Mouse (Mus musculus): ENCODE results near the gene Ewsr1. TPM values are rescaled to one million over a fixed set of nuclear protein-coding genes. Genes with fewer than 3 reads are reported as not detected.

Gene Ewsr1
- total and polyA plus RNA-seq, 3 experiments = 399 to 1,267 (median 418) TPM

GRCm38 (mm10) chr11:5068126-5068971 lies 30.7 kb downstream of the Ewsr1 start:
- Histone ChIP-seq H3K4me1 (ENCODE audit: control insufficient read depth in 1 of 2, insufficient read depth in 2 of 2) (peaks cover 3 to 12% of the 10 kb centered on the region in 2 experiments; a peak in 2 of 4 replicates), H3K9ac (ENCODE audit: insufficient read depth, low read depth) (no peak overlapping the region), H3K79me2 (replicated peaks; ENCODE audit: control insufficient read depth, extremely low read depth, insufficient read depth, poor library complexity, severe bottlenecking) (no peaks in the 10 kb centered on the region; the same call in 1 of the 2 replicates), H3K27ac (ENCODE audit: insufficient read depth, low read depth) (no peak overlapping the region), H3K9me3 (replicated peaks; ENCODE audit: low read length) (no peaks in the 10 kb centered on the region), H3K36me3 (replicated peaks in 1 of 2; ENCODE audit: control insufficient read depth in 1 of 2, insufficient read depth in 1 of 2, low read length in 1 of 2) (peaks cover 43 to 53% of the 10 kb centered on the region in 2 experiments), H3K27me3 (replicated peaks) (peaks cover 12% of the 10 kb centered on the region), H3K4me3 (replicated peaks in 1 of 3; ENCODE audit: low read depth in 2 of 3, low read length in 2 of 3, poor library complexity in 1 of 3) (no peak overlapping the region), H3K4me2 (ENCODE audit: insufficient read depth, low read depth, poor library complexity, severe bottlenecking) (no peak overlapping the region)
- in situ Hi-C loops (cut with MboI; ENCODE audit: low pct_ligation_motif_present, low pct_unique_long_range_greater_than_20kb, low sequenced_read_pairs) = loop anchor here (5.0 kb wide), 1 partner anchor 51 kb away; no protein-coding TSS in a partner anchor
- no peak for DNase-seq (ENCODE audit: extremely low read depth)
- TF ChIP-seq POLR2A (IDR thresholded peaks at IDR 0.05; ENCODE audit: low read depth, low read length) = peak; percentile 15; the same call in 1 of the 2 replicates
- TF ChIP-seq NELFE (IDR thresholded peaks at IDR 0.05; ENCODE audit: low read depth, low read length) = no peak
- peak; percentile 28; the same call in 1 of the 2 replicates for TF ChIP-seq MXI1 (IDR thresholded peaks at IDR 0.05; ENCODE audit: low read depth, low read length)
- peak; percentile 50; the same call in 1 of the 2 replicates for TF ChIP-seq CHD2 (IDR thresholded peaks at IDR 0.05; ENCODE audit: low read length)
- 0 out of 2 replicates have a peak, but pooled peaks have one; percentile 24 for TF ChIP-seq SIN3A (IDR thresholded peaks at IDR 0.05; ENCODE audit: low read length)
- TF ChIP-seq ZMIZ1 (IDR thresholded peaks at IDR 0.05; ENCODE audit: low read depth, low read length) = peak; percentile 25; the same call in 1 of the 2 replicates
- no peak for TF ChIP-seq MAFK (IDR thresholded peaks at IDR 0.05; ENCODE audit: insufficient replicate concordance, low read length)
- TF ChIP-seq POLR2AphosphoS2 (IDR thresholded peaks at IDR 0.05; ENCODE audit: low read depth, low read length) = peak; percentile 98
- dilution Hi-C loops (cut with MboI; ENCODE audit: extremely low pct_ligation_motif_present, extremely low pct_unique_long_range_greater_than_20kb, low sequenced_read_pairs) = no loop called here

- dilution Hi-C loops (cut with MboI; ENCODE audit: extremely low pct_ligation_motif_present, extremely low pct_unique_long_range_greater_than_20kb, low sequenced_read_pairs) = no loop called here
- H3K4me1 ChIP-seq (ENCODE audit: control insufficient read depth in 1 of 2, insufficient read depth in 2 of 2) = peaks cover 12 to 20% of the 10 kb centered on the region in 2 experiments
- DNase-seq (ENCODE audit: extremely low read depth) = no peak
Measured at GRCm38 (mm10) chr11:5067063-5067462, 32.0 kb downstream of the Ewsr1 start.

GRCm38 (mm10) chr11:5065056-5065821 lies 33.8 kb downstream of the Ewsr1 start, which contains the start of gene Gas2l1:
Gene Gas2l1, minus strand, starts transcription at chr11:5065327.
- Histone ChIP-seq H3K36me3 (replicated peaks in 1 of 2; ENCODE audit: control insufficient read depth in 1 of 2, insufficient read depth in 1 of 2, low read length in 1 of 2) (peaks cover 13 to 28% of the 10 kb centered on the region in 2 experiments), H3K27me3 (replicated peaks) (peaks cover 15% of the 10 kb centered on the region), H3K9me3 (replicated peaks; ENCODE audit: low read length) (no peaks in the 10 kb centered on the region), H3K79me2 (replicated peaks; ENCODE audit: control insufficient read depth, extremely low read depth, insufficient read depth, poor library complexity, severe bottlenecking) (no peaks in the 10 kb centered on the region), H3K27ac (ENCODE audit: insufficient read depth, low read depth) (no peak within 1 kb of the TSS), H3K4me2 (ENCODE audit: insufficient read depth, low read depth, poor library complexity, severe bottlenecking) (peak within 1 kb of the TSS; percentile 58), H3K4me1 (ENCODE audit: control insufficient read depth in 1 of 2, insufficient read depth in 2 of 2) (peaks cover 23 to 38% of the 10 kb centered on the region in 2 experiments), H3K9ac (ENCODE audit: insufficient read depth, low read depth) (peak within 1 kb of the TSS; percentile 50), H3K4me3 (replicated peaks in 1 of 3; ENCODE audit: low read depth in 2 of 3, low read length in 2 of 3, poor library complexity in 1 of 3) (peak within 1 kb of the TSS; percentile 53 to 68 (median 53))
- TF ChIP-seq CTCF (conservative IDR thresholded peaks at IDR 0.05 in 1 of 2, IDR thresholded peaks at IDR 0.05 in 1 of 2; ENCODE audit: low read depth in 2 of 2, low read length in 2 of 2) = peak; percentile 29 to 93; a peak in 3 of 4 replicates
- TF ChIP-seq TCF12 (IDR thresholded peaks at IDR 0.05; ENCODE audit: low read depth, low read length) = no peak
- 0 out of 2 replicates have a peak, but pooled peaks have one; percentile 31 for TF ChIP-seq MYC (IDR thresholded peaks at IDR 0.05; ENCODE audit: low read depth, low read length)
- TF ChIP-seq TBP (conservative IDR thresholded peaks at IDR 0.05; ENCODE audit: low read depth, low read length) = no peak
- peak; percentile 93 for TF ChIP-seq MXI1 (IDR thresholded peaks at IDR 0.05; ENCODE audit: low read depth, low read length)
- TF ChIP-seq POLR2A (IDR thresholded peaks at IDR 0.05; ENCODE audit: low read depth, low read length) = peak; percentile 41; the same call in 1 of the 2 replicates
- TF ChIP-seq RAD21 (IDR thresholded peaks at IDR 0.05; ENCODE audit: low read depth, low read length) = peak; percentile 87
- no peak for TF ChIP-seq ZNF384 (IDR thresholded peaks at IDR 0.05; ENCODE audit: low read depth, low read length)
- TF ChIP-seq SIN3A (IDR thresholded peaks at IDR 0.05; ENCODE audit: low read length) = peak; percentile 79
- TF ChIP-seq MAZ (IDR thresholded peaks at IDR 0.05; ENCODE audit: low read depth, low read length) = peak; percentile 36; the same call in 1 of the 2 replicates
- TF ChIP-seq IRF4 (IDR thresholded peaks at IDR 0.05; ENCODE audit: low read depth, low read length) = 0 out of 2 replicates have a peak, but pooled peaks have one; percentile 4
- peak; percentile 65 for TF ChIP-seq ZC3H11A (IDR thresholded peaks at IDR 0.05; ENCODE audit: low read depth, low read length)
- TF ChIP-seq ELF1 (IDR thresholded peaks at IDR 0.05; ENCODE audit: low read depth, low read length) = peak; percentile 10
- TF ChIP-seq SMC3 (IDR thresholded peaks at IDR 0.05; ENCODE audit: low read depth, low read length) = peak; percentile 91
- in situ Hi-C loops (cut with MboI; ENCODE audit: low pct_ligation_motif_present, low pct_unique_long_range_greater_than_20kb, low sequenced_read_pairs) (loop anchor here (5.0 kb wide), 1 partner anchor 48 kb away; no protein-coding TSS in a partner anchor), dilution Hi-C loops (cut with MboI; ENCODE audit: extremely low pct_ligation_motif_present, extremely low pct_unique_long_range_greater_than_20kb, low sequenced_read_pairs) (no loop called here)
- peak; percentile 85 for DNase-seq (ENCODE audit: extremely low read depth)

More at GRCm38 (mm10) chr11:5067063-5067462, 32.0 kb downstream of the Ewsr1 start:
- H3K4me2 ChIP-seq (ENCODE audit: insufficient read depth, low read depth, poor library complexity, severe bottlenecking) = no peak overlapping the region
- H3K9me3 ChIP-seq (replicated peaks; ENCODE audit: low read length) = no peaks in the 10 kb centered on the region
- peaks cover 15% of the 10 kb centered on the region for H3K27me3 ChIP-seq (replicated peaks)
- no peak overlapping the region for H3K9ac ChIP-seq (ENCODE audit: insufficient read depth, low read depth)
- TF ChIP-seq CTCF (conservative IDR thresholded peaks at IDR 0.05 in 1 of 2, IDR thresholded peaks at IDR 0.05 in 1 of 2; ENCODE audit: low read depth in 2 of 2, low read length in 2 of 2) (no peak), POLR2AphosphoS2 (IDR thresholded peaks at IDR 0.05; ENCODE audit: low read depth, low read length) (0 out of 2 replicates have a peak, but pooled peaks have one; percentile 1)
- peaks cover 31 to 41% of the 10 kb centered on the region in 2 experiments for H3K36me3 ChIP-seq (replicated peaks in 1 of 2; ENCODE audit: control insufficient read depth in 1 of 2, insufficient read depth in 1 of 2, low read length in 1 of 2)
- in situ Hi-C loops (cut with MboI; ENCODE audit: low pct_ligation_motif_present, low pct_unique_long_range_greater_than_20kb, low sequenced_read_pairs) = loop anchor here (5.0 kb wide), 1 partner anchor 50 kb away; no protein-coding TSS in a partner anchor
- H3K79me2 ChIP-seq (replicated peaks; ENCODE audit: control insufficient read depth, extremely low read depth, insufficient read depth, poor library complexity, severe bottlenecking) = no peaks in the 10 kb centered on the region
- no peak overlapping the region for H3K4me3 ChIP-seq (replicated peaks in 1 of 3; ENCODE audit: low read depth in 2 of 3, low read length in 2 of 3, poor library complexity in 1 of 3)
- H3K27ac ChIP-seq (ENCODE audit: insufficient read depth, low read depth) = no peak overlapping the region
